Mouse (Mus musculus) lung, embryonic 16.5 days (tissue): Measurements from ENCODE around the gene Slc38a2. TPM values are rescaled to one million over a fixed set of nuclear protein-coding genes. Genes with fewer than 3 reads are reported as not detected.

Experiments used
- ATAC-seq: fragments of 200-750 bp; cut with Nextera tagmentation; 2 replicates; pipeline ENCODE4 v1.8.0; 2017; ENCODE audit warnings: low read depth, mild to moderate bottlenecking, moderate library complexity
- H3K27ac ChIP-seq: fragments of 300-500 bp; sonication (generic); 2 replicates; pipeline ENCODE4 v1.5.1; 2014; ENCODE audit warnings: mild to moderate bottlenecking, control low read depth, low read length
- H3K27me3 ChIP-seq: fragments of 300-500 bp; sonication (generic); 2 replicates; pipeline ENCODE4 v1.6.1; 2014; ENCODE audit warnings: low read depth, low read length, mixed read lengths; ENCODE audit not compliant: control insufficient read depth, insufficient read depth
- H3K36me3 ChIP-seq: fragments of 300-500 bp; sonication (generic); 2 replicates; pipeline ENCODE4 v1.6.1; 2014; ENCODE audit warnings: low read length; ENCODE audit not compliant: control insufficient read depth, insufficient read depth
- H3K4me1 ChIP-seq: fragments of 300-500 bp; sonication (generic); replicated peaks from 2 replicates; pipeline ENCODE4 v1.6.1; 2014; ENCODE audit warnings: low read length, mixed read lengths; ENCODE audit not compliant: control insufficient read depth, insufficient read depth
- H3K4me2 ChIP-seq: fragments of 300-500 bp; sonication (generic); 2 replicates; pipeline ENCODE4 v1.6.1; 2014; ENCODE audit warnings: low read depth, low read length, control low read depth
- H3K4me3 ChIP-seq: fragments of 300-500 bp; sonication (generic); 2 replicates; pipeline ENCODE4 v1.5.1; 2014; ENCODE audit warnings: mild to moderate bottlenecking, low read length, control low read depth
- H3K9ac ChIP-seq: fragments of 300-500 bp; sonication (generic); 2 replicates; pipeline ENCODE4 v1.6.1; 2014; ENCODE audit warnings: low read length, control low read depth
- H3K9me3 ChIP-seq: fragments of 300-500 bp; sonication (generic); 2 replicates; pipeline ENCODE4 v1.6.1; 2016; ENCODE audit warnings: low read length; ENCODE audit not compliant: control insufficient read depth
- WGBS: fragments of 180-500 bp; shearing (Covaris S2); extraction: QIAGEN DNeasy Blood & Tissue Kit; methylation state at CpG from one replicate; pipeline ENCODE4 v1.1.7; 2014; 5-methylcytosine and 5-hydroxymethylcytosine counted together
- polyA plus RNA-seq: library from polyadenylated mRNA; unstranded; fragments of >200 nt; fragmentation: Nextera tagmentation; extraction: Ambion mirVana; gene quantifications from 2 replicates; pipeline ENCODE4 v1.2.1, GENCODE M21; 2015

The Slc38a2 gene
- polyA plus RNA-seq, 1 experiment from 2014 or later: 155 TPM

- Histone ChIP-seq H3K4me2 (no peak overlapping the region), H3K9ac (no peak overlapping the region), H3K4me1 (peaks cover 11% of the 10 kb centered on the region), H3K36me3 (no peaks in the 10 kb centered on the region), H3K4me3 (no peak overlapping the region), H3K27me3 (no peaks in the 10 kb centered on the region), H3K9me3 (no peaks in the 10 kb centered on the region), H3K27ac (peak overlapping the region; percentile 50; the same call in 1 of the 2 replicates)
- ATAC-seq: no peak
- 56% methylated on average over 4 of the region's 4 CpGs for WGBS
These were observed 28.8 kb upstream of the Slc38a2 start for GRCm38 (mm10) chr15:96728346-96728745.

GRCm38 (mm10) chr15:96724506-96724905 is 25.0 kb upstream of the Slc38a2 start:
- no peaks in the 10 kb centered on the region for H3K27me3 ChIP-seq
- H3K27ac ChIP-seq: no peak overlapping the region
- no peaks in the 10 kb centered on the region for H3K36me3 ChIP-seq
- no peak for ATAC-seq
- no peaks in the 10 kb centered on the region for H3K9me3 ChIP-seq
- no peak overlapping the region for H3K9ac ChIP-seq
- H3K4me2 ChIP-seq: no peak overlapping the region
- no peak overlapping the region for H3K4me3 ChIP-seq
- peaks cover 10% of the 10 kb centered on the region for H3K4me1 ChIP-seq

- H3K4me2 ChIP-seq: no peak overlapping the region
- no peaks in the 10 kb centered on the region for H3K9me3 ChIP-seq
- no peak overlapping the region for H3K27ac ChIP-seq
- no peak overlapping the region for H3K4me3 ChIP-seq
- no peak for ATAC-seq
- H3K4me1 ChIP-seq: no peaks in the 10 kb centered on the region; the same call in 1 of the 2 replicates
- H3K27me3 ChIP-seq: no peaks in the 10 kb centered on the region
- 72% methylated on average over 7 of the region's 7 CpGs for WGBS
- H3K9ac ChIP-seq: no peak overlapping the region
- no peaks in the 10 kb centered on the region for H3K36me3 ChIP-seq
These were observed 22.7 kb upstream of the Slc38a2 start for GRCm38 (mm10) chr15:96722228-96722627.

GRCm38 (mm10) chr15:96720146-96720545 is 20.6 kb upstream of the Slc38a2 start:
- Histone ChIP-seq H3K9me3 (no peaks in the 10 kb centered on the region), H3K27ac (no peak overlapping the region), H3K27me3 (no peaks in the 10 kb centered on the region), H3K4me3 (no peak overlapping the region), H3K4me1 (no peaks in the 10 kb centered on the region; the same call in 1 of the 2 replicates), H3K36me3 (no peaks in the 10 kb centered on the region), H3K4me2 (no peak overlapping the region), H3K9ac (no peak overlapping the region)
- WGBS: 77% methylated on average over 6 of the region's 6 CpGs
- no peak for ATAC-seq

- Histone ChIP-seq H3K9me3 (no peaks in the 10 kb centered on the region), H3K9ac (no peak overlapping the region), H3K27me3 (no peaks in the 10 kb centered on the region), H3K4me3 (no peak overlapping the region), H3K36me3 (no peaks in the 10 kb centered on the region), H3K4me2 (no peak overlapping the region), H3K4me1 (no peaks in the 10 kb centered on the region; the same call in 1 of the 2 replicates), H3K27ac (no peak overlapping the region)
- ATAC-seq: peak; percentile 83
- WGBS: 53% methylated on average over 7 of the region's 7 CpGs
These were observed 18.9 kb upstream of the Slc38a2 start for GRCm38 (mm10) chr15:96718466-96718865.

- 67% methylated on average over 3 of the region's 3 CpGs for WGBS
- no peak for ATAC-seq
- H3K4me1 ChIP-seq: no peaks in the 10 kb centered on the region; the same call in 1 of the 2 replicates
These were observed 17.7 kb upstream of the Slc38a2 start for GRCm38 (mm10) chr15:96717181-96717580.

GRCm38 (mm10) chr15:96716371-96716770 is 16.8 kb upstream of the Slc38a2 start:
- no peak overlapping the region for H3K9ac ChIP-seq
- no peak overlapping the region for H3K4me2 ChIP-seq
- no peak for ATAC-seq
- H3K9me3 ChIP-seq: no peaks in the 10 kb centered on the region
- H3K36me3 ChIP-seq: no peaks in the 10 kb centered on the region
- no peaks in the 10 kb centered on the region for H3K27me3 ChIP-seq
- no peak overlapping the region for H3K27ac ChIP-seq
- H3K4me1 ChIP-seq: no peaks in the 10 kb centered on the region; the same call in 1 of the 2 replicates
- WGBS: 70% methylated on average over 4 of the region's 4 CpGs
- H3K4me3 ChIP-seq: no peak overlapping the region

More at GRCm38 (mm10) chr15:96717181-96717580, 17.7 kb upstream of the Slc38a2 start:
- no peak overlapping the region for H3K4me2 ChIP-seq
- H3K4me3 ChIP-seq: no peak overlapping the region
- no peak overlapping the region for H3K27ac ChIP-seq
- no peaks in the 10 kb centered on the region for H3K36me3 ChIP-seq
- H3K9me3 ChIP-seq: no peaks in the 10 kb centered on the region
- no peak overlapping the region for H3K9ac ChIP-seq
- no peaks in the 10 kb centered on the region for H3K27me3 ChIP-seq

- no peaks in the 10 kb centered on the region; the same call in 1 of the 2 replicates for H3K4me1 ChIP-seq
- no peaks in the 10 kb centered on the region for H3K27me3 ChIP-seq
- no peak overlapping the region for H3K4me3 ChIP-seq
- H3K27ac ChIP-seq: no peak overlapping the region
- H3K36me3 ChIP-seq: no peaks in the 10 kb centered on the region
- H3K9ac ChIP-seq: no peak overlapping the region
- ATAC-seq: no peak
- no peaks in the 10 kb centered on the region for H3K9me3 ChIP-seq
- H3K4me2 ChIP-seq: no peak overlapping the region
- 85% methylated on average over 7 of the region's 7 CpGs for WGBS
These were observed 16.2 kb upstream of the Slc38a2 start for GRCm38 (mm10) chr15:96715692-96716080.

GRCm38 (mm10) chr15:96715079-96715691 is 15.7 kb upstream of the Slc38a2 start:
- no peak overlapping the region for H3K27ac ChIP-seq

More at GRCm38 (mm10) chr15:96715079-96715691, 15.7 kb upstream of the Slc38a2 start:
- ATAC-seq: no peak
- no peak overlapping the region for H3K4me3 ChIP-seq
- H3K36me3 ChIP-seq: no peaks in the 10 kb centered on the region
- no peaks in the 10 kb centered on the region for H3K27me3 ChIP-seq
- WGBS: 78% methylated on average over 9 of the region's 9 CpGs
- H3K4me2 ChIP-seq: no peak overlapping the region
- H3K4me1 ChIP-seq: no peaks in the 10 kb centered on the region; the same call in 1 of the 2 replicates
- H3K9me3 ChIP-seq: no peaks in the 10 kb centered on the region
- H3K9ac ChIP-seq: no peak overlapping the region
